Mouse (Mus musculus) hindbrain, embryonic 10.5 days (tissue): Measurements from ENCODE around the gene Spin1. TPM values are rescaled to one million over a fixed set of nuclear protein-coding genes. Genes with fewer than 3 reads are reported as not detected.

Source experiments
- DNase-seq: peaks from one replicate; pipeline ENCODE4 v3.0.0-alpha.2; 2017; ENCODE audit warnings: low spot score
- H3K27ac ChIP-seq: fragments of 300-500 bp; sonication (generic); 2 replicates; pipeline ENCODE4 v1.5.1; 2016; ENCODE audit warnings: mild to moderate bottlenecking, moderate library complexity
- H3K27me3 ChIP-seq: fragments of 300-500 bp; sonication (generic); 2 replicates; pipeline ENCODE4 v1.6.1; 2016; ENCODE audit warnings: mild to moderate bottlenecking; ENCODE audit not compliant: poor library complexity, insufficient read depth, severe bottlenecking
- H3K36me3 ChIP-seq: fragments of 300-500 bp; sonication (generic); 2 replicates; pipeline ENCODE4 v1.6.1; 2016; ENCODE audit warnings: mild to moderate bottlenecking, moderate library complexity
- H3K4me1 ChIP-seq: fragments of 300-500 bp; sonication (generic); replicated peaks from 2 replicates; pipeline ENCODE4 v1.6.1; 2016; ENCODE audit warnings: mild to moderate bottlenecking
- H3K4me3 ChIP-seq: fragments of 300-500 bp; sonication (generic); 2 replicates; pipeline ENCODE4 v1.5.1; 2016; ENCODE audit warnings: mild to moderate bottlenecking, moderate library complexity
- H3K9me3 ChIP-seq: fragments of 300-500 bp; sonication (generic); 2 replicates; pipeline ENCODE4 v1.6.1; 2016; ENCODE audit warnings: mild to moderate bottlenecking, moderate library complexity
- WGBS: fragments of 180-500 bp; shearing (Covaris S2); methylation state at CpG from one replicate; pipeline ENCODE4 v1.1.7; 2016; 5-methylcytosine and 5-hydroxymethylcytosine counted together
- polyA plus RNA-seq: library from polyadenylated mRNA; unstranded; fragments of >200 nt; fragmentation: Nextera tagmentation; extraction: Ambion mirVana; gene quantifications from 2 replicates; pipeline ENCODE4 v1.2.1, GENCODE M21; 2016

The Spin1 gene
- polyA plus RNA-seq, 1 experiment from 2014 or later, result 75.3 TPM

GRCm38 (mm10) chr13:51125357-51125756 lies 24.7 kb downstream of the Spin1 start:
- Histone ChIP-seq H3K27ac (no peak overlapping the region), H3K27me3 (no peaks in the 10 kb centered on the region), H3K9me3 (no peaks in the 10 kb centered on the region), H3K36me3 (peaks cover 76% of the 10 kb centered on the region), H3K4me3 (no peak overlapping the region), H3K4me1 (peaks cover 28% of the 10 kb centered on the region)
- 82% methylated on average over 8 of the region's 8 CpGs for WGBS
- no peak for DNase-seq

- no peak for DNase-seq
- H3K36me3 ChIP-seq, result peaks cover 95% of the 10 kb centered on the region
- H3K27me3 ChIP-seq, result no peaks in the 10 kb centered on the region
- H3K4me1 ChIP-seq, result peaks cover 3% of the 10 kb centered on the region; the same call in 1 of the 2 replicates
- no peak overlapping the region for H3K4me3 ChIP-seq
- H3K9me3 ChIP-seq, result no peaks in the 10 kb centered on the region
- 89% methylated on average over 2 of the region's 2 CpGs for WGBS
- no peak overlapping the region for H3K27ac ChIP-seq
Measured at GRCm38 (mm10) chr13:51127906-51128305, 27.2 kb downstream of the Spin1 start.

DNA sequence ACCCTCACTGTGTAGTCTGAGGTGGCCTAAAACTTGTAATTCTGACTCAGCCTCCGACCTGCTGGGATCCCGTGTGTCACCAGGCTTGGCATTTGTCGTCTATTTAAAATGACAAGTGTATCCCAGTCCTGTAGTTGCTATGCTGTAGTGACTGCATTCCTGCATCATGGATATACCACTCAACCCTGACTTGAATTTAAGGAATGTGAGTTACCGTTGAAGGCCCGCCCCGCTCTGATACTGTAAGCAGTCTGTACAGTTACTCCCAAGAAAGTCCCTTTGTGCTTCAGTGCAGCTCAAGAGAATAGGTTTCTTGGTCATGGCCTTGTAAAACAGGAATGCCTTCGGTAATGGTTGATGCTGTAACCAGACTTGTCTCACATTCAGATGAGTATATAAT lies 27.7 kb downstream of the Spin1 start:
- H3K27me3 ChIP-seq, result no peaks in the 10 kb centered on the region
- DNase-seq, result no peak
- no peaks in the 10 kb centered on the region for H3K9me3 ChIP-seq
- WGBS, result 92% methylated on average over 7 of the region's 7 CpGs
- no peak overlapping the region for H3K27ac ChIP-seq
- H3K36me3 ChIP-seq, result peaks cover 96% of the 10 kb centered on the region
- H3K4me1 ChIP-seq, result no peaks in the 10 kb centered on the region
- no peak overlapping the region for H3K4me3 ChIP-seq

- H3K27ac ChIP-seq, result no peak overlapping the region
- H3K9me3 ChIP-seq, result no peaks in the 10 kb centered on the region
- WGBS, result 91% methylated on average over 10 of the region's 10 CpGs
- H3K27me3 ChIP-seq, result no peaks in the 10 kb centered on the region
- H3K36me3 ChIP-seq, result peaks cover 93% of the 10 kb centered on the region
- no peak overlapping the region for H3K4me3 ChIP-seq
- H3K4me1 ChIP-seq, result no peaks in the 10 kb centered on the region
- DNase-seq, result no peak
Measured at GRCm38 (mm10) chr13:51131179-51131578, 30.5 kb downstream of the Spin1 start.

- no peaks in the 10 kb centered on the region for H3K27me3 ChIP-seq
- DNase-seq, result no peak
- H3K36me3 ChIP-seq, result peaks cover 77% of the 10 kb centered on the region
- no peak overlapping the region for H3K27ac ChIP-seq
- no peaks in the 10 kb centered on the region for H3K9me3 ChIP-seq
- 87% methylated on average over 4 of the region's 4 CpGs for WGBS
- H3K4me1 ChIP-seq, result peaks cover 13% of the 10 kb centered on the region
- H3K4me3 ChIP-seq, result no peak overlapping the region
Measured at GRCm38 (mm10) chr13:51136315-51136714, 35.6 kb downstream of the Spin1 start.

DNA sequence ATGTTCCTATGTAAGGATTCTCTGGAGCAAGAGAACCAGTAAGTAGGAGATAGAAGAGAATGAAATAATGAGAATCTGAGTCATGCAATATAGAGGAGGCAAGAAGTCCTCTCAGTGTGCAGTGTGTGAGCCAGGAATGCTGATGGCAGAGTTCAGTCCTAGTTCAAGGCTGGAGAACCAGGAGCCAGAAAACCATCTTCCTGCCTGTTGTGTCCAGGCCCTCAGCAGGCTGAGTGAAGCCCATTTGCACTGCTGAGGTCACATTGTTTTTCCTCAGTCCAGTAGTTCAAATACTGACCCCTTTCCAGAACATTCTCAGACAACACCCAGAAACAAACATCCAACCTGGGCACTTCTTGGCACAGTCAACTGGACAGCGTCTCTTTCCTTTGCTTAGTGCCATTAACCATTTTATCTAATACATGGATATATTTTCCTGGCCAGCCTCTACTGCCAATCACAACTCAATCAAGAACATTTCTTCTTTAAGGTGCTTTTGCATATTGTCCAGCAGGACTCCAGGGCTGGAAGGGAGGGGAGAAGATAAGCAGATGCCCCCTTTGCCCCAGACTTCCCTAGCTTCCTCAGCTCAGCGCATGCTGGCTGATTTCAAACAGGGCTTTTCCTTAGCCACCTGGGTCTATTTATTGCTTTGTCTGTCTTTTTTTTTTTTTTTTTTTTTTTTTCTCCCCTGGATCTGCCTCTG lies 36.5 kb downstream of the Spin1 start:
- H3K4me1 ChIP-seq, result peaks cover 13% of the 10 kb centered on the region
- no peaks in the 10 kb centered on the region for H3K27me3 ChIP-seq
- no peaks in the 10 kb centered on the region for H3K9me3 ChIP-seq
- no peak overlapping the region for H3K4me3 ChIP-seq
- no peak overlapping the region for H3K27ac ChIP-seq
- DNase-seq, result no peak
- H3K36me3 ChIP-seq, result peaks cover 74% of the 10 kb centered on the region
- 88% methylated on average over 2 of the region's 2 CpGs for WGBS

GRCm38 (mm10) chr13:51137702-51138031 lies 37.0 kb downstream of the Spin1 start:
- Histone ChIP-seq H3K9me3 (no peaks in the 10 kb centered on the region), H3K4me1 (peaks cover 13% of the 10 kb centered on the region), H3K4me3 (no peak overlapping the region), H3K27ac (no peak overlapping the region), H3K27me3 (no peaks in the 10 kb centered on the region), H3K36me3 (peaks cover 73% of the 10 kb centered on the region)
- DNase-seq, result no peak

- peaks cover 86% of the 10 kb centered on the region for H3K36me3 ChIP-seq
- no peak overlapping the region for H3K4me3 ChIP-seq
- no peaks in the 10 kb centered on the region for H3K9me3 ChIP-seq
- no peak for DNase-seq
- H3K27me3 ChIP-seq, result no peaks in the 10 kb centered on the region
- no peaks in the 10 kb centered on the region for H3K4me1 ChIP-seq
- 72% methylated on average over 1 of the region's 1 CpGs for WGBS
- no peak overlapping the region for H3K27ac ChIP-seq
Measured at GRCm38 (mm10) chr13:51147106-51147505, 46.4 kb downstream of the Spin1 start.

GRCm38 (mm10) chr13:51152966-51153669 lies 52.4 kb downstream of the Spin1 start:
- Histone ChIP-seq H3K4me1 (no peaks in the 10 kb centered on the region), H3K27ac (no peak overlapping the region), H3K27me3 (no peaks in the 10 kb centered on the region), H3K36me3 (peaks cover 81% of the 10 kb centered on the region), H3K4me3 (no peak overlapping the region), H3K9me3 (no peaks in the 10 kb centered on the region)
- 93% methylated on average over 4 of the region's 4 CpGs for WGBS
- no peak for DNase-seq

- DNase-seq, result no peak
- H3K9me3 ChIP-seq, result no peaks in the 10 kb centered on the region
- no peaks in the 10 kb centered on the region for H3K27me3 ChIP-seq
- no peaks in the 10 kb centered on the region for H3K4me1 ChIP-seq
- no peak overlapping the region for H3K4me3 ChIP-seq
- H3K27ac ChIP-seq, result no peak overlapping the region
- H3K36me3 ChIP-seq, result peaks cover 81% of the 10 kb centered on the region
- 96% methylated on average over 4 of the region's 4 CpGs for WGBS
Measured at GRCm38 (mm10) chr13:51153670-51154030, 53.0 kb downstream of the Spin1 start.

GRCm38 (mm10) chr13:51155178-51156013 lies 54.7 kb downstream of the Spin1 start:
- Histone ChIP-seq H3K36me3 (peaks cover 74% of the 10 kb centered on the region), H3K9me3 (no peaks in the 10 kb centered on the region), H3K4me1 (no peaks in the 10 kb centered on the region), H3K27me3 (no peaks in the 10 kb centered on the region), H3K4me3 (no peak overlapping the region), H3K27ac (no peak overlapping the region)
- no peak for DNase-seq
- 90% methylated on average over 15 of the region's 15 CpGs for WGBS

GRCm38 (mm10) chr13:51156014-51156386 lies 55.3 kb downstream of the Spin1 start:
- DNase-seq, result no peak
- Histone ChIP-seq H3K27me3 (no peaks in the 10 kb centered on the region), H3K4me1 (no peaks in the 10 kb centered on the region), H3K9me3 (no peaks in the 10 kb centered on the region), H3K27ac (no peak overlapping the region), H3K36me3 (peaks cover 71% of the 10 kb centered on the region), H3K4me3 (no peak overlapping the region)
- WGBS, result 92% methylated on average over 6 of the region's 6 CpGs

GRCm38 (mm10) chr13:51157291-51157690 lies 56.6 kb downstream of the Spin1 start:
- no peak overlapping the region for H3K4me3 ChIP-seq
- no peaks in the 10 kb centered on the region for H3K27me3 ChIP-seq
- no peak overlapping the region for H3K27ac ChIP-seq
- H3K36me3 ChIP-seq, result peaks cover 67% of the 10 kb centered on the region
- H3K9me3 ChIP-seq, result no peaks in the 10 kb centered on the region
- WGBS, result 87% methylated on average over 3 of the region's 3 CpGs
- H3K4me1 ChIP-seq, result no peaks in the 10 kb centered on the region
- no peak for DNase-seq
